Mouse (Mus musculus): ENCODE measurements around the gene Ugt1a1.

Ugt1a1 gene

DNA sequence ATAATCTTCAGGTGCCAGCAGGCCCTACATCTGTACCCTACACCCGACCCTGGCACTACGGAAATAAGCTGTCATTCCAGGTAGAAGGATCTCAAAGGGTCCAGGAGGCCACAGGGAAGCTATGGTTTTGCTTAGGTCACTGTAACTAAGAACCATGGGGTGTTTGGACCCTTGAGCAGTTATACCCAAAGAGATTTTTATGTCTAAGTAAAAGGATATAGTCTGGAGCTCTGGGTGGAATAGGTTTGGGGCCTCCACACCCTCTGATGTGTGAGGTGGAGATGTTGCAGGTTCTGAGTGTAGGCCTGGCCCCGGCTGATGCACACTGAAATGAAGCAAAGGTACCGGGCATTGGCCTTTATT, 22.5 kb downstream of the Ugt1a1 start:
- no peak for DNase-seq (ENCODE audit: low read depth, low spot score)

- DNase-seq (ENCODE audit: low read depth, low spot score), result no peak
These were observed 22.9 kb downstream of the Ugt1a1 start for GRCm38 (mm10) chr1:88234646-88235045.

DNA sequence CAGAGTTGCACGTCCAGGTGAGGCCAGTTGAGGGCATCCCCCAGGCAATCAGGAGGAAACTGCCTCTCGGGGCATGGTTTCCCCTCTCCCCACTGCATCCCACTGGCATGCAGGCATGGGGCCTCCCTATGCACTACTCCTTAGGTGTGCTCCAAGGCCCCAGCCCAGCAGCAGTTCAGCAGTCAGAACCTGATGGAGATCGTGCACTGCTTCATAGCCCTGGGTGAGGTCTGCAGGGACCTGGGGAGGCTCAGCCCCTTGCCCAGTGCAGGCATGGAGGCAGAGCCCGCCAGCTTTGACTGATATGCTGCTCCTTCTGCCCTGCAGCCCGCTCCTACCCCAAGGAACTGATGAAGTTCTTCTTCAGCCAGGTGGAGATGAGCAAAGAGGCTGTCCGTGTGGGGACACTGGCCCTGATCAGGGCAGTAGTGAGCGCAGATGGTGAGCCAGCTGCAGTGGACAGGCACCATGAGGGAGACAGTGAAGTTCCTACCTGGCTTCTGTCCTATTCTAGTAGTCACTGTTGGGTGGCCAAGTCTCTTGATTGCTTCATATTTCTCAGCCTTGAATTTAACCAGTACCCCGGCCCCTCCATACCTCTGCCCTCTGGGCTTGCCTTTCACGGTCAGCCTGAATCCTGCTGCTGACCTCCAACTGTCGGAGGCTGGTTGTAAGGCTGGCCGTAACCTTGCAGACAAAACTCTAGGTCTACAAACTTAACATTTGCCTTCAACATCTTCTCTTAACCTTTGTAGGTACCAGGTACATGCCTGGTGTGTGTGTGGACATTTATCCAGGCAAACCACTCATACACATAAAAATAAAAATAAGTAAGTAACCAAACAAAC, 23.5 kb downstream of the Ugt1a1 start:
- no peak for DNase-seq (ENCODE audit: low read depth, low spot score)

DNA sequence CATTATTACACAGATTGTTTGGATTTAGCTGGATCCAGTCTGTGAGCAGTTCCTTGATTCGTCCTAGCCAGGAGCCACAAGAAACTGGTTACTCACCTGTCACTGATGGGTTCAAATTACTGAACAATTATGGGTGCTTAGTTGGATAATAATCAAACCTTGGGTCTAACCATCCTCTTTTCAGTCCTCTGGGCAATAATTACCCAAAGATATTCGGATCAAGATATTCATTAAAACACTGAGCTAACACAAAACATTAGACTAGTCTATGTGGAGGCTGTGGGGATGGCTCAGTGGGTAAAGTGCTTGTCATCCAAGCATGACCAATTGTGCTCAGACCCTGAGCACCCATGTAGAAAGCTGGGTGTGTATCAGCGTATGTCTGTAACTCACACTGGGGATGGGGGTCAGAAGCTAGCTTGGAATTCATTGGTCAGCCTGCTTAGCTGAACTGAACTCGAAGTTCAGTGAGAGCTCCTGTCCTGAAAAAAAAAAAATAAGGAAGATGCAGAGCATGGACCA, 24.2 kb downstream of the Ugt1a1 start:
- DNase-seq (ENCODE audit: low read depth, low spot score), result no peak

GRCm38 (mm10) chr1:88237311-88237710, 25.6 kb downstream of the Ugt1a1 start:
- DNase-seq (ENCODE audit: low read depth, low spot score), result no peak

DNA sequence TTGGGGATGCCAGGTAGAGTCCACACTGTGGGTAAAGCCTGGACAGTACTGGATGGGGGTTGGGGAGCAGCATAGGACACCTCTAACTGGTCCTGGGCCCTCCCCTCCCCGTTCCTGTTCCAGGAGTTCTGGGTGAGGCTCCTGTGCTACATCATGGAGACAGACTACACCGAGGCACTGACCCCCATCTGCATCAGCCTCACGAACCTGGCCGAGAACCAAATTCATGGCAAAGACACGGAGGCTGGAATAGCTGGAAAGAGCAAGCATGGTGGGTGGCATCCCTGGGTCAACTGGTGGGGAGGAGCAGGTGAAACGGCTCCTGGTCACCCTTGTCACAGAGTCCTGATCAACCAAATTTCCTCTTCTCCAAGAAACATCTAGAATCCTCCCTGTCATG, 27.0 kb downstream of the Ugt1a1 start:
- DNase-seq (ENCODE audit: low read depth, low spot score), result no peak

DNA sequence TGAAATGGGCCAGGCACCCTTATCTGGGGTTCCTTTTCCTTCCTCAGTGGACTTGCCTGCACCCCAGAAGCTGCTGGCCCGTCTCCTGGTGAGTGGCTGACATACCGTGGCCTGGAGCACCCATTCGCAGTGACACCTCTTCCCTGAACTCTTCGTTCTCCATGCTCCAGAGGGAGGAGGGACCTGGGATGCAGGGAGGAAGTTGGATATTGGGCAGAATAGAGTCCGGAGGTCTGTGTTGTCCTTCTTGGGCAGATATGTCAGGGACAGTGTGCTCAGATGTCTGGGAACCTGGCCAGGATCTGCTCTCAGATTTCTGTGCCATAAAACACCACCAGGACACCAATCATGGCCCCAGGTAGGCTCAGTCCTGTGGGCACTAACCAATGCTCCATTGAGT, 28.3 kb downstream of the Ugt1a1 start:
- no peak for DNase-seq (ENCODE audit: low read depth, low spot score)

GRCm38 (mm10) chr1:88240579-88240978, 28.8 kb downstream of the Ugt1a1 start:
- DNase-seq (ENCODE audit: low read depth, low spot score), result no peak

DNA sequence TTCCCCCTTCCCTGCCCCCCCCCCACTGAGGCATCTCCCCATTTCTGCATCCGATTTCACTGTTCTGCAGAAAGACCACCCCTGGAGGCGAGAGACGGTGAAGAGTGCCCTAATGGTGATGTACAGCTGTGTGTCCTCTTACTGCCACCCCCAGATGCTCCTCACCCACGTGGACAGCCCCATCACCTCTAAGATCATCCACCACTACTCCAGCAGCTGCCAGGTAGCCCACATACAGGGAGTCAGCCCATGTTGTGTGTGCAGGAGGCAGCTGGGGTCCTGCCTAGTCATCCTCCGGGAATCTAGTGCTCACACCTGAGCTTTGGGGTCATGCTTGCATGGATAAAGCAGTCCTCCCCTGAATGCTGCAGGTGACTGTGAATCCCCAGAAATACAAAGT, 32.1 kb downstream of the Ugt1a1 start:
- DNase-seq (ENCODE audit: low read depth, low spot score), result no peak

- no peak for DNase-seq (ENCODE audit: low read depth, low spot score)
These were observed 34.1 kb downstream of the Ugt1a1 start for GRCm38 (mm10) chr1:88245881-88246280.

DNA sequence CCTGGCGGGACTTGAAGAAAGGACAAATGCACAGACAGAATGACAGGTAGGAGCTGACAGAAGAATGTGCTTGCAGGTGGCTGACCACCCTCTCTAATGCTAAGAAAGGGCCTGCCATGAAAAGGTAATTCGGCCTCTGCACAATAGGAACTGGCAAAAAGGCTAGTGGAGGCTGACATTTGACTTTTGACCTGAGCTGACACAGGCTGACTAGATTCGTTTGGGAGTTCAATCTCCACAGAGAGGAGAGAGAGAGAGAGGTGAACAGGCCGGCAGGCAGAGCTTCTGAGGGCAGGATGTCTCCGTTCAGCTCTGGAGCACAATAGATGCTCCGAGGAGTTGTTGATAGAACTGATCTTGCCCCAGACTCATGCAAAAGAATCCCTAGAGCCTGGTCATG, 34.6 kb downstream of the Ugt1a1 start:
- DNase-seq (ENCODE audit: low read depth, low spot score), result no peak

GRCm38 (mm10) chr1:88247660-88248059, 35.9 kb downstream of the Ugt1a1 start:
- DNase-seq (ENCODE audit: low read depth, low spot score), result no peak

- no peak for DNase-seq (ENCODE audit: low read depth, low spot score)
These were observed 36.9 kb downstream of the Ugt1a1 start for GRCm38 (mm10) chr1:88248658-88249057.

DNA sequence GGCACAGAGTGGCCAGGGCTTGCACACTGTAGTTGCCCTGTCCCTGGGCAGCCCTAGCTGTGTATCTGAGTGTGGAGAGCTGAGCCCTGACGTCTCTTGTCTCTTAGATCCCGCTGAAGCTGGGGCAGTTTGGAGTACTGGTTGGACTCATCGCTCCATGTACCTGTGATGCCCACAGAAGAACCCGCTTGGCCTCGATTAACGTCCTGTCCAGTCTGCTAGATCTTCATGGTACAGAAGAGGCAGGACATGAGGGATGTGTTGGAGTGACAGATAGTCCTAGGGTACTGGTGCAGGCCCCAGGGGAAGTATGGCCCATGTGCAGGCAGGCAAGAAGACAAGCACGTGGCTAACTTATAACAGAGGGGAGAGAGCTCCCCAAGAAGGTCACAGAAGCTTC, 37.8 kb downstream of the Ugt1a1 start:
- no peak for DNase-seq (ENCODE audit: low read depth, low spot score)

DNA sequence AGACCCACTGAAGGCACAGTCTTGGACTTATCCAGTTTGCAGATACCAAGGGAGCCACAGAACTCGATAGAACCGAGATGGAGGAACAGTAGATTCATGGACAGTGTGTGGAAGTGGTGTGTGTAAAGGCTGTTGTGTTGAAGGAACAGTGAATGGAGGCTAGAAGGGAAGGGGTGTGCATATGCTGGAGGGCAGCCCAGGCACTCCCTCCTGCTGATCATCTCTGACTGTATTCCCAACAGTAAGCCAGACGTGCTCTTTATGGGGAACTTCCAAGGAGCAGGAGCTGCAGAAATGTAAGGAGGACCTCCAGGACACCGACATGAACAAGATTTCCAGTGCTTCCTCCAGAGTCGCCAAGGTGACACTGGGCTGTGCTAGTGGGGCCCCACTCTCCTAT, 38.3 kb downstream of the Ugt1a1 start:
- no peak for DNase-seq (ENCODE audit: low read depth, low spot score)

DNA sequence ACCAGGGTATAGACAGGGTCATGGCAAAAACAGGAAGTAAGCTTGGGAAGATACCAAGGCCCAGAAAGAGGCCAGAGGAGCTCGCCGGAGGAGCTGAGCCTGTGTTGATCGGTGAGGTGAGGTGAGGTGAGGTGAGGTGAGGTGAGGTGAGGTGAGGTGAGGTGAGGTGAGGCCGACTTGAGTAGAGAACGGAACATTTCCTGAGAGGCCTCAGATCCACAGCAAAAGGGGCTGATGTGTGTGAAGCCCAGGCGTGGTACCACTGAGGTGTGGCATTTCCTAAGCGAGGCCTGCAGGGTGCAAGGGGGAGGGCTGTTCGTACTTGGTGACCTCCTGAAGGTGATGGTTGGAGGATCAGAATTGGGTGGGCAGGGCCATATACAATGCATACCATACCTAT, 41.3 kb downstream of the Ugt1a1 start:
- no peak for DNase-seq (ENCODE audit: low read depth, low spot score)

- DNase-seq (ENCODE audit: low read depth, low spot score), result no peak
These were observed 41.8 kb downstream of the Ugt1a1 start for GRCm38 (mm10) chr1:88253540-88253939.

GRCm38 (mm10) chr1:88254793-88255465, 43.2 kb downstream of the Ugt1a1 start:
- DNase-seq (ENCODE audit: low read depth, low spot score), result no peak

DNA sequence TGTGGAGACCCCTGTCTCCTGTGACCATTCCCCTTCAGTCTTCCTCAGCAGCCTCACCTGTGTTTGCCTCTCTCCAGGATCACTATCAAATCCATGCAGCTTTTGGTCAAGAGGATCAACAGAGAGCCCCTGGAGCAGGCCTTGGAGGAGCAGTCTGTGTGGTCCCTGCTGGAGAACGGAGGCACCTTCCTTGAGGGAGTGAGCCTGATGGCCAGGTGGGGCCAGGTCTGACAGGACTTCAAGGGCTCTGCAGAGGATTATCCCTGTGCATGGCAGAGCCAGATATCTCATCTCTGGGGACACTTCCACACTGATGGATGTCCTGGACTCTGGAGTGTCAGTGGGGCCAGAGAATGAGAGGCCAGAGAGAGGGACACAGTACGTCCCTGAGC, 43.7 kb downstream of the Ugt1a1 start:
- no peak for DNase-seq (ENCODE audit: low read depth, low spot score)

DNA sequence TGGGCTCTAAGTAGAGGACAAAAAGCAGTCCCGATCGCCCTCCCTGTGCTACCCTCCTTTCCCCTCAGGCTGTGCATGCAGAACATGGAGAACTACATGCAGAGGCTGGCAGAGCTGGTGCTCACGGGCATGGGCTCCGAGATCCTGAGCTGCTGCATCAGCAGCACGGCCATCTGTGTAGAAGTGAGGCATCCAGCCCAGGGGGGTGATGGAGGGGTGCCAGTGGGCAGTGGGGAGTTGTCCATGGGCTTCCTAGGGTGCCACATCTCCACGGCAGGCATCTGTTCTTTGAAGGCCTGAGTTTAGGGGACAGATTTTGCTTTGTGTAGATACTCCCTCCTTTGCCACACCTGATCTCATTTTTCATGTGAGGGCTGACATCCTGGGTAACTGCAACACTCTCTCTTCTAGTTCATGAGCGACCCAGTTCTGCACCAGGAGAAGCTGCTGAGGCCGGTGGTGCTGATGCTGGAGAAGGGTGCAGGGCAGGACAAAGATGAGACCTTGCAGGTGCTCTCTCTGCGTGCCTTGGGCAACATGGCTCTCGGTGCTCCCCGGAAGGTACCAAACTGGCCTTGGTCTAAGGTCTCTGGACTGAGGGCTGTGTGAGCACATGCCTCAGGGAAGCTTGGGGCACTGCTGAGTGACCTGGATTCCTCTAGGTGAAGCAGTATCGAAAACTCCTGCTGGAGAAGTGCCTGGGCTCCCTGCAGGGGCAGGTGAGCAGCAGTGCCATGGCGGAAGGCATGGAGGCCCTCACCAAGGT, 44.4 kb downstream of the Ugt1a1 start:
- no peak for DNase-seq (ENCODE audit: low read depth, low spot score)

GRCm38 (mm10) chr1:88256886-88257663, 45.3 kb downstream of the Ugt1a1 start:
- DNase-seq (ENCODE audit: low read depth, low spot score), result no peak

- no peak for DNase-seq (ENCODE audit: low read depth, low spot score)
These were observed 45.9 kb downstream of the Ugt1a1 start for GRCm38 (mm10) chr1:88257681-88258080.

Measured in CD4-positive, CD25-positive, alpha-beta regulatory T cell, adult 2 months (primary cell).